Mouse (Mus musculus) lung, embryonic 15.5 days (tissue): Measurements from ENCODE around the gene Fam69b. TPM values are rescaled to one million over a fixed set of nuclear protein-coding genes. Genes with fewer than 3 reads are reported as not detected.

Source experiments
- ATAC-seq: fragments of 200-750 bp; cut with Nextera tagmentation; 2 replicates; pipeline ENCODE4 v1.8.0; 2017; ENCODE audit warnings: moderate number of reproducible peaks, borderline replicate concordance; ENCODE audit not compliant: low FRiP score, low TSS enrichment; ENCODE audit errors: extremely low read depth
- H3K27ac ChIP-seq: fragments of 300-500 bp; sonication (generic); 2 replicates; pipeline ENCODE4 v1.5.1; 2015; ENCODE audit warnings: moderate library complexity, mild to moderate bottlenecking, inconsistent platforms
- H3K27me3 ChIP-seq: fragments of 300-500 bp; sonication (generic); 2 replicates; pipeline ENCODE4 v1.6.1; 2015; ENCODE audit warnings: inconsistent platforms
- H3K36me3 ChIP-seq: fragments of 300-500 bp; sonication (generic); 2 replicates; pipeline ENCODE4 v1.6.1; 2015; ENCODE audit warnings: inconsistent platforms
- H3K4me1 ChIP-seq: fragments of 300-500 bp; sonication (generic); 2 replicates; pipeline ENCODE4 v1.6.1; 2015; ENCODE audit warnings: inconsistent platforms
- H3K4me2 ChIP-seq: fragments of 300-500 bp; sonication (generic); 2 replicates; pipeline ENCODE4 v1.6.1; 2015; ENCODE audit warnings: inconsistent platforms, mild to moderate bottlenecking, moderate library complexity
- H3K4me3 ChIP-seq: fragments of 300-500 bp; sonication (generic); 2 replicates; pipeline ENCODE4 v1.5.1; 2015; ENCODE audit warnings: mild to moderate bottlenecking, inconsistent platforms
- H3K9ac ChIP-seq: fragments of 300-500 bp; sonication (generic); 2 replicates; pipeline ENCODE4 v1.6.1; 2015; ENCODE audit warnings: inconsistent platforms
- H3K9me3 ChIP-seq: fragments of 300-500 bp; sonication (generic); 2 replicates; pipeline ENCODE4 v1.6.1; 2016; ENCODE audit warnings: inconsistent platforms
- WGBS: fragments of 180-500 bp; shearing (Covaris S2); methylation state at CpG from one replicate; pipeline ENCODE4 v1.1.7; 2015; 5-methylcytosine and 5-hydroxymethylcytosine counted together
- polyA plus RNA-seq: library from polyadenylated mRNA; unstranded; fragments of >200 nt; fragmentation: Nextera tagmentation; extraction: Ambion mirVana; gene quantifications from 2 replicates; pipeline ENCODE4 v1.2.1, GENCODE M21; 2015

Gene Fam69b
- 21.8 and 23.5 TPM in 2 replicates for polyA plus RNA-seq

GRCm38 (mm10) chr2:26627921-26628739 is at the start of gene Fam69b:
Fam69b (plus strand) TSS chr2:26628457.
- Histone ChIP-seq H3K4me3 (peak within 1 kb of the TSS; percentile 58), H3K27me3 (no peaks in the 10 kb centered on the region), H3K9me3 (no peaks in the 10 kb centered on the region), H3K36me3 (no peaks in the 10 kb centered on the region), H3K4me2 (peak within 1 kb of the TSS; percentile 99), H3K4me1 (peaks cover 24% of the 10 kb centered on the region), H3K27ac (no peak within 1 kb of the TSS), H3K9ac (peak within 1 kb of the TSS; percentile 79)
- ATAC-seq = peak; percentile 34; the same call in 1 of the 2 replicates
- under 1% methylated on average over 59 of the region's 70 CpGs for WGBS

- peak within 1 kb of the TSS; percentile 6; the same call in 1 of the 2 replicates for H3K4me3 ChIP-seq
- H3K27ac ChIP-seq = peak within 1 kb of the TSS; percentile 63
- H3K4me1 ChIP-seq = peaks cover 54% of the 10 kb centered on the region
- no peak within 1 kb of the TSS for H3K9ac ChIP-seq
- WGBS = 92% methylated on average over 1 of the region's 1 CpGs
- no peaks in the 10 kb centered on the region for H3K36me3 ChIP-seq
- no peaks in the 10 kb centered on the region for H3K9me3 ChIP-seq
- no peaks in the 10 kb centered on the region for H3K27me3 ChIP-seq
- peak within 1 kb of the TSS; percentile 38 for H3K4me2 ChIP-seq
- ATAC-seq = no peak
Observed at GRCm38 (mm10) chr2:26579714-26580113, 48.5 kb upstream of the Fam69b start, which contains the start of gene Egfl7. Egfl7 (plus strand) TSS chr2:26580014.

GRCm38 (mm10) chr2:26580751-26581150 is 47.5 kb upstream of the Fam69b start:
- Histone ChIP-seq H3K4me2 (peak overlapping the region; percentile 38), H3K27ac (peak overlapping the region; percentile 32; the same call in 1 of the 2 replicates), H3K9me3 (no peaks in the 10 kb centered on the region), H3K27me3 (no peaks in the 10 kb centered on the region), H3K4me3 (peak overlapping the region; percentile 6), H3K36me3 (no peaks in the 10 kb centered on the region), H3K4me1 (peaks cover 43% of the 10 kb centered on the region), H3K9ac (no peak overlapping the region)
- WGBS = 89% methylated on average over 5 of the region's 5 CpGs
- no peak for ATAC-seq

GRCm38 (mm10) chr2:26582203-26582602 is 46.1 kb upstream of the Fam69b start:
- Histone ChIP-seq H3K9me3 (no peaks in the 10 kb centered on the region), H3K4me1 (peaks cover 37% of the 10 kb centered on the region), H3K4me3 (no peak overlapping the region), H3K9ac (no peak overlapping the region), H3K27ac (peak overlapping the region; percentile 77), H3K36me3 (no peaks in the 10 kb centered on the region), H3K4me2 (peak overlapping the region; percentile 38), H3K27me3 (no peaks in the 10 kb centered on the region)
- no peak for ATAC-seq
- 40% methylated on average over 2 of the region's 2 CpGs for WGBS

GRCm38 (mm10) chr2:26582741-26583140 is 45.5 kb upstream of the Fam69b start:
- H3K27me3 ChIP-seq = no peaks in the 10 kb centered on the region
- H3K9ac ChIP-seq = no peak overlapping the region
- peak overlapping the region; percentile 77 for H3K27ac ChIP-seq
- H3K4me3 ChIP-seq = peak overlapping the region; percentile 12; the same call in 1 of the 2 replicates
- no peak for ATAC-seq
- H3K9me3 ChIP-seq = no peaks in the 10 kb centered on the region
- H3K36me3 ChIP-seq = no peaks in the 10 kb centered on the region
- WGBS = 49% methylated on average over 7 of the region's 7 CpGs
- peaks cover 41% of the 10 kb centered on the region for H3K4me1 ChIP-seq
- H3K4me2 ChIP-seq = peak overlapping the region; percentile 38

DNA sequence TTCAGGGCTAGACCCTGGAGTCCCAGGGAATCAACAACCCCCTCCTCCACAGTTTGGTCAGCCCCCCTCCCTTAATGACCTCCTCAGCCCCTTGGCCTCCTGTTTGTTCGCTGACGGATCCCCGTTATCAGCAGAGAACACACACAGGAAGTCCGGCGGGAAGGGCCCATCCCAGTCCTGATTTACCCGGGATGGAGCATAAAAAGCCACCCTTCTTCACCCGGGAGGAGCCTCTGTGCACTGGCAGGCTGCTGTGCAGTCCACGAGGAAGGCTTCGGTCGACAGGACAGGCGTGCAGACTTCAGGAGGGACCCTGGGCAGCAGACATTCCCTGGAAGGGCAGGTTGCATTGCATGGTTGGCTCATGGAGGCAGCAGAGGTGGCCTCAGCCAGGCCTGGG is 44.6 kb upstream of the Fam69b start:
- Histone ChIP-seq H3K27me3 (no peaks in the 10 kb centered on the region), H3K4me3 (peak overlapping the region; percentile 58), H3K9ac (peak overlapping the region; percentile 69), H3K4me2 (peak overlapping the region; percentile 38; the same call in 1 of the 2 replicates), H3K27ac (peak overlapping the region; percentile 85), H3K4me1 (peaks cover 41% of the 10 kb centered on the region), H3K9me3 (no peaks in the 10 kb centered on the region), H3K36me3 (no peaks in the 10 kb centered on the region)
- ATAC-seq = peak; percentile 24
- WGBS = 28% methylated on average over 11 of the region's 11 CpGs

DNA sequence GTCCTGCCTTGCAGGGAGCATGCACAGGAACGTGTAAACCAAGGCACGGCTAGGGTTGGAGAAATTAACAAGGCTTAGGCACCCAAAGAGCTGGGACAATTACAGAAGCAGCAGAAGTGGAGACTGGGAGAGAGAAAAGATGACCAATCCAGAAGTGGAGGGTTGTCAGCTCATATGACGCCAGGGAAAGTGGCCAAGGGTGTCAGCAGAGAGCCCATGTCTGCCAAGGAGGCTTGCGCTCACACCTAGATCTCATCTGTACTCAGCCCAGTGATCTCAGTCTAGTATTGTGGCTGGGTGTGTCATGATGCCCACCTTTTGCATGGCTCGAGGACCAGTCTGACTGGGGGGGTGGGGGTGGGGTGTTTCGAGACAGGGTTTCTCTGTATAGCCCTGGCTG is 42.5 kb upstream of the Fam69b start:
- H3K27me3 ChIP-seq = no peaks in the 10 kb centered on the region

GRCm38 (mm10) chr2:26586294-26587043 is 41.8 kb upstream of the Fam69b start, which contains the start of gene Gm20532:
Gm20532 (plus strand) TSS chr2:26586639.
- peak; percentile 70 for ATAC-seq
- Histone ChIP-seq H3K27ac (peak within 1 kb of the TSS; percentile 85), H3K9me3 (no peaks in the 10 kb centered on the region), H3K36me3 (no peaks in the 10 kb centered on the region; the same call in 1 of the 2 replicates), H3K4me3 (peak within 1 kb of the TSS; percentile 58), H3K27me3 (no peaks in the 10 kb centered on the region), H3K9ac (peak within 1 kb of the TSS; percentile 69), H3K4me2 (peak within 1 kb of the TSS; percentile 76), H3K4me1 (peaks cover 32% of the 10 kb centered on the region)
- under 1% methylated on average over 55 of the region's 65 CpGs for WGBS

More for the DNA sequence above, 42.5 kb upstream of the Fam69b start:
- no peak for ATAC-seq
- peak overlapping the region; percentile 69 for H3K9ac ChIP-seq
- peak overlapping the region; percentile 76; the same call in 1 of the 2 replicates for H3K4me2 ChIP-seq
- WGBS = 37% methylated on average over 6 of the region's 6 CpGs
- H3K27ac ChIP-seq = peak overlapping the region; percentile 85
- H3K4me1 ChIP-seq = peaks cover 25% of the 10 kb centered on the region
- H3K9me3 ChIP-seq = no peaks in the 10 kb centered on the region
- H3K36me3 ChIP-seq = no peaks in the 10 kb centered on the region
- peak overlapping the region; percentile 58 for H3K4me3 ChIP-seq

DNA sequence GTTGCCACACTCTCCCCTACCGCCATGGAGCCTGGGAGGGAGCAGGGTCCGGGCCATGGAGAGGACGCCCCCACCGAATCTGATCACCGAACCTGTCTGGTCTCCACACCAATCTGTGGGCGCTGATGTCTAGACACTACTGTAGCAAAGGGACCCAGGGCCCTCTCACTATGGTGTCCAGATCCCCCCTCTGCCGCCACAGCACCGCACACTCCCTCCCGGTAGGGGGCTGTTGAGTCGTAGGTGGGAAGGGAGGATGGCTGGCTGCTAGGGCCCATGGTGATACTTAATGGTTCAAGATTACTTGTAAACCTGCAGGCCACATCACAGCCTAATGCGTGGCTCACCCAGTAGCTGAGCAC is 41.2 kb upstream of the Fam69b start:
- peaks cover 36% of the 10 kb centered on the region for H3K4me1 ChIP-seq
- H3K4me3 ChIP-seq = peak overlapping the region; percentile 58
- no peaks in the 10 kb centered on the region; the same call in 1 of the 2 replicates for H3K36me3 ChIP-seq
- peak overlapping the region; percentile 76 for H3K4me2 ChIP-seq
- peak overlapping the region; percentile 85 for H3K27ac ChIP-seq
- no peaks in the 10 kb centered on the region for H3K27me3 ChIP-seq
- H3K9ac ChIP-seq = peak overlapping the region; percentile 69
- H3K9me3 ChIP-seq = no peaks in the 10 kb centered on the region
- WGBS = 5% methylated on average over 11 of the region's 11 CpGs
- ATAC-seq = no peak; the same call in 1 of the 2 replicates

GRCm38 (mm10) chr2:26588573-26588972 is 39.7 kb upstream of the Fam69b start:
- H3K9ac ChIP-seq = peak overlapping the region; percentile 69
- H3K27ac ChIP-seq = peak overlapping the region; percentile 85

DNA sequence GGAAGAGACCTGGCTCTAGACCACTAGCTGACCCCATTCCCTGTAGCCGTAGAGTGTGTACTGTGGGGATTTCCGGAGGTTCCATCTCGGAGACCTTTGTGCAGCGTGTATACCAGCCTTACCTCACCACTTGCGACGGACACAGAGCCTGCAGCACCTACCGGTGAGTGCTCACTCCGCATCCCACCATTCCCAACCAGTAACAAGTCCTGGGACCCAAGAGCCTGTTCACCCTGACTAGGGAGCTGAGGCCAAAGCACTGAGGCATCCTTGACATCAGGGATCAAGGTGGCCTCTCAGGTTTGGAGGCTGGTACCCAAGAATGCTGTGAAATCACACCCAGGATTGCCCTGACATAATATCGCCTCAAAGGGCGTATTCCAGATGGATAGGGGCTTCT is 39.0 kb upstream of the Fam69b start:
- Histone ChIP-seq H3K27me3 (no peaks in the 10 kb centered on the region), H3K4me2 (peak overlapping the region; percentile 76), H3K4me1 (peaks cover 34% of the 10 kb centered on the region), H3K27ac (peak overlapping the region; percentile 85; the same call in 1 of the 2 replicates), H3K9me3 (no peaks in the 10 kb centered on the region), H3K36me3 (peaks cover 18% of the 10 kb centered on the region; the same call in 1 of the 2 replicates), H3K9ac (peak overlapping the region; percentile 69; the same call in 1 of the 2 replicates), H3K4me3 (peak overlapping the region; percentile 58)
- ATAC-seq = no peak
- 84% methylated on average over 10 of the region's 10 CpGs for WGBS

More at GRCm38 (mm10) chr2:26588573-26588972, 39.7 kb upstream of the Fam69b start:
- Histone ChIP-seq H3K36me3 (peaks cover 13% of the 10 kb centered on the region; the same call in 1 of the 2 replicates), H3K4me3 (peak overlapping the region; percentile 58), H3K4me1 (peaks cover 34% of the 10 kb centered on the region), H3K9me3 (no peaks in the 10 kb centered on the region), H3K27me3 (no peaks in the 10 kb centered on the region), H3K4me2 (peak overlapping the region; percentile 76)
- no peak for ATAC-seq
- 31% methylated on average over 4 of the region's 4 CpGs for WGBS
